12 mouse cellular contexts compared by ENCODE assay signal in the genomic region with DNA sequence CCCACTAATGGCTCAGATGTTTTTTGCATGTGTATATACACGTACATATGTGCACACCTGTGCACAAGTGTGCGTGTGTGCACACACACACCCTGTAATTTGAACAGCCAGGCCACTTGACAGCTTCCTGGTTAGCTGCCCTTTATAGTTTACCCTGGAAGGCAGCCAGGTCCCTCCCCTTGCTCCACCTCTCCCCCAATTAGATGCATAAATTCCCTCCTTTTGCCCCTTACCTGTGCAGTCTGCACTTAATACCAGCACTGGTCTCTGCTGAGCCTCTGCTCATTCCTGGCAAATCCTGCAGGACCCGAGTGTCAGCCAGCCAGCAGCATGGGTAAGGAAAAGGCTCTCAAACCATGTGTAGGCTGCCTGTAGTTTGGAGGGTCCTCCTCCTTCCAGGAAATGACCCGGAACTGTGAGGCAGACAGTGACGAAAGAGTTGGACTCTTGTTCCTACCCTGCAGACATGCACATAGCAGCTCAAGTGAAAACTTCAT. TPM values are rescaled to one million over a fixed set of nuclear protein-coding genes. Genes with fewer than 3 reads are reported as not detected.
A peak's percentile ranks its signal among the peaks of the same experiment; 100 is the strongest.
DNase-seq lines count a peak whose midpoint lies in the region; ATAC-seq and TF ChIP-seq lines count a peak whose summit lies in the region.
"Had no signal": no experiment of that assay in that cellular context is flagged by ENCODE, and none has a peak within 500 bp of the region (broad histone marks: within the 10 kb centered on the region; RNA-seq: fewer than 3 reads in every experiment).

Selenbp2 (plus strand) TSS at position 228 of the 497 bp plus-strand sequence.

- ATAC-seq in midbrain, embryonic 14.5 days (ENCODE audit: low FRiP score, low TSS enrichment), result no peak
- ATAC-seq in neural tube, embryonic 15.5 days (ENCODE audit: low FRiP score), result no peak

- no peaks in the 10 kb centered on the region for H3K9me3 ChIP-seq in midbrain, embryonic 14.5 days (ENCODE audit: control insufficient read depth, low read length)
- no peaks in the 10 kb centered on the region for H3K9me3 ChIP-seq in neural tube, embryonic 15.5 days (replicated peaks)
- H3K9me3 ChIP-seq: heart, embryonic 13.5 days had no signal

- peak; percentile 48 for DNase-seq in urinary bladder, postnatal 14 days (ENCODE audit: low spot score)
- no peak for DNase-seq in urinary bladder, adult 2 months (ENCODE audit: low spot score)
- DNase-seq in kidney, adult 9 months, result peak; percentile 83
- peak; percentile 48 for DNase-seq in lung, adult 2 months
- DNase-seq in midbrain, embryonic 14.5 days, result no peak
- DNase-seq in gastrocnemius, postnatal 25 days, result no peak
- DNase-seq: adrenal gland, postnatal 36 days; cerebellum, adult 9-11 months had no signal

- H3K4me1 ChIP-seq in lung, adult 2 months (ENCODE audit: control insufficient read depth, insufficient read depth, low read length), result no peaks in the 10 kb centered on the region
- H3K4me1 ChIP-seq in midbrain, embryonic 14.5 days (ENCODE audit: control insufficient read depth, insufficient read depth, low read length), result no peaks in the 10 kb centered on the region
- no peaks in the 10 kb centered on the region for H3K4me1 ChIP-seq in neural tube, embryonic 15.5 days

- WGBS in lung, adult 2 months, result 22% methylated on average over 5 of the region's 5 CpGs
- WGBS in midbrain, embryonic 14.5 days, result 81% methylated on average over 5 of the region's 5 CpGs
- 69% methylated on average over 5 of the region's 5 CpGs for WGBS in neural tube, embryonic 15.5 days

- H3K27ac ChIP-seq in midbrain, embryonic 14.5 days (replicated peaks; ENCODE audit: low read depth, low read length), result no peak within 1 kb of the TSS
- H3K27ac ChIP-seq in neural tube, embryonic 15.5 days (replicated peaks), result no peak within 1 kb of the TSS
- H3K27ac ChIP-seq: heart, embryonic 13.5 days had no signal

- H3K4me2 ChIP-seq in midbrain, embryonic 14.5 days (ENCODE audit: low read length), result no peak within 1 kb of the TSS
- H3K4me2 ChIP-seq in neural tube, embryonic 15.5 days, result no peak within 1 kb of the TSS
- H3K4me2 ChIP-seq: heart, embryonic 13.5 days had no signal

- no peaks in the 10 kb centered on the region for H3K36me3 ChIP-seq in midbrain, embryonic 14.5 days (ENCODE audit: control insufficient read depth, insufficient read depth, low read length)
- no peaks in the 10 kb centered on the region for H3K36me3 ChIP-seq in neural tube, embryonic 15.5 days
- H3K36me3 ChIP-seq: heart, embryonic 13.5 days had no signal

- no peak for TF ChIP-seq POLR2A in lung, adult 2 months (IDR thresholded peaks at IDR 0.05; ENCODE audit: borderline replicate concordance, extremely low read depth, low read depth, low read length)

- H3K27me3 ChIP-seq in midbrain, embryonic 14.5 days (ENCODE audit: control insufficient read depth, insufficient read depth, low read length), result no peaks in the 10 kb centered on the region
- no peaks in the 10 kb centered on the region for H3K27me3 ChIP-seq in neural tube, embryonic 15.5 days (replicated peaks)
- H3K27me3 ChIP-seq: heart, embryonic 13.5 days had no signal

- TF ChIP-seq CTCF in lung, adult 2 months (IDR thresholded peaks at IDR 0.05; ENCODE audit: insufficient read depth, low read length), result no peak

- H3K4me3 ChIP-seq in lung, adult 2 months (replicated peaks; ENCODE audit: extremely low read depth, low read depth, low read length), result no peak within 1 kb of the TSS
- H3K4me3 ChIP-seq in midbrain, embryonic 14.5 days (replicated peaks; ENCODE audit: low read depth, low read length), result no peak within 1 kb of the TSS
- H3K4me3 ChIP-seq in neural tube, embryonic 15.5 days (replicated peaks), result no peak within 1 kb of the TSS
- H3K4me3 ChIP-seq: heart, embryonic 13.5 days; myocyte had no signal

- H3K9ac ChIP-seq in midbrain, embryonic 14.5 days (replicated peaks; ENCODE audit: low read length), result no peak within 1 kb of the TSS
- H3K9ac ChIP-seq in neural tube, embryonic 15.5 days (replicated peaks), result no peak within 1 kb of the TSS
- H3K9ac ChIP-seq: heart, embryonic 13.5 days had no signal

RNA-seq across cellular contexts. Expression of gene Selenbp2, which starts in this region (rescaled TPM):
- polyA plus RNA-seq in urinary bladder, adult 2 months (2012; rRNA removed), result 5.1 and 5.9 TPM in 2 replicates
- 7.2 and 16.1 TPM in 2 replicates for polyA plus RNA-seq in lung, adult 2 months (2012; rRNA removed)
- polyA plus RNA-seq in midbrain, embryonic 14.5 days (2014; fragmentation: Nextera tagmentation; extraction: Ambion mirVana), result not detected in 2 replicates
- 0.35 and 1.3 TPM in 2 replicates for polyA plus RNA-seq in neural tube, embryonic 15.5 days (2015; fragmentation: Nextera tagmentation; extraction: Ambion mirVana)
- total RNA-seq in gastrocnemius, postnatal 25 days (2021), result 1 to 10 TPM; 1.5 to 2.8 TPM
- total RNA-seq: ES-E14 had no signal

Comparison
In these comparisons a context has a peak if more than half of its experiments do, and no peak if none do; other contexts are left out.
1. DNase-seq: peak in urinary bladder, postnatal 14 days (single experiment), kidney, adult 9 months (single experiment) and lung, adult 2 months (single experiment); none in urinary bladder, adult 2 months (single experiment), midbrain, embryonic 14.5 days (single experiment) and gastrocnemius, postnatal 25 days (single experiment).